Mouse (Mus musculus) stomach, postnatal 0 days (tissue): ENCODE measurements around the gene Mb.

Experiments
- CTCF ChIP-seq: IDR thresholded peaks from 2 replicates; pipeline ENCODE4 v1.5.1; 2016; ENCODE audit warnings: antibody characterized with exemption, low read depth, mild to moderate bottlenecking, moderate library complexity
- EP300 ChIP-seq: optimal IDR thresholded peaks from 2 replicates; pipeline ENCODE3; 2016; ENCODE audit warnings: antibody characterized with exemption

GRCm38 (mm10) chr15:76998048-76998447, 52.4 kb downstream of the Mb start:
- TF ChIP-seq EP300, result no peak
- no peak for TF ChIP-seq CTCF
